Mouse (Mus musculus): Measurements from ENCODE around the gene Smim24. TPM values are rescaled to one million over a fixed set of nuclear protein-coding genes. Genes with fewer than 3 reads are reported as not detected.

Smim24 gene
- polyA plus RNA-seq, 1 experiment from 2014 or later = 1.4 TPM

DNA sequence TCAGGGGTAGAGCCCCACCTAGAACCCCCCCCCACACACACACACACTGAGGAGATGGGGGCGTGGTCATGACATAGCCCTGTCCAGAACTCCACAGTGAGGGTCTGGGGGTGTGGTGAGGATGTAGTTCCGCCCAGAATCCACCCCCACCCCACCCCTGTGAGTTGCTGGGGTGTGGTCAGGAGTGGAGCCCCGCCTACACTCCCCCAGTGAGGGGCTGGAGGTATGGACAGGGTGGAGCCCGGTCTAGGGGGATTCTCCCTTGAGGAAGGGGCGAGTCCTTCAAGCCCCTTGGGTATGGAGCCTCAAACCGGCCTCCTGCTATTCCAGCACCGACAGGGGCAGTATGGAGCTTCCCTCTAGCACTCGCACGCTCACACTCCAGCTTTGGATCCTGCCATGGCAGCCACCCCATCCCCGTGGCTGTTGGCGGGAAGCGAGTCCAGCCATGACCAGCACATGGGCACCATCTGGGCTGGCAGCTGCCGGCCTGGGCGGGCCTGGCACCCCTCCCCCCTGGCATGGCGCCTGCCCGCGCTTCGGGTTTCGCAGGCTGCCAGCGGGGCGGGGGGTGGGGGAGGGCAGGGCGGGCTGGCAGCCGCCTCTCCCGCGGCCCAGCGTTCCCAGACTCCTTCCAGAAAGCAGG is 23.9 kb downstream of the Smim24 start:
- H3K36me3 ChIP-seq (replicated peaks) = no peaks in the 10 kb centered on the region
- H3K4me2 ChIP-seq = peak overlapping the region; percentile 40
- H3K27me3 ChIP-seq (replicated peaks) = no peaks in the 10 kb centered on the region
- H3K9ac ChIP-seq = no peak overlapping the region; the same call in 1 of the 2 replicates
- whole genome bisulfite sequencing = 5% methylated on average over 25 of the region's 26 CpGs
- no peaks in the 10 kb centered on the region for H3K9me3 ChIP-seq
- peak overlapping the region; percentile 59 for H3K27ac ChIP-seq
- peak; percentile 51 for ATAC-seq (replicated peaks)
- H3K4me3 ChIP-seq = peak overlapping the region; percentile 12; the same call in 1 of the 2 replicates
- H3K4me1 ChIP-seq = peaks cover 44% of the 10 kb centered on the region

DNA sequence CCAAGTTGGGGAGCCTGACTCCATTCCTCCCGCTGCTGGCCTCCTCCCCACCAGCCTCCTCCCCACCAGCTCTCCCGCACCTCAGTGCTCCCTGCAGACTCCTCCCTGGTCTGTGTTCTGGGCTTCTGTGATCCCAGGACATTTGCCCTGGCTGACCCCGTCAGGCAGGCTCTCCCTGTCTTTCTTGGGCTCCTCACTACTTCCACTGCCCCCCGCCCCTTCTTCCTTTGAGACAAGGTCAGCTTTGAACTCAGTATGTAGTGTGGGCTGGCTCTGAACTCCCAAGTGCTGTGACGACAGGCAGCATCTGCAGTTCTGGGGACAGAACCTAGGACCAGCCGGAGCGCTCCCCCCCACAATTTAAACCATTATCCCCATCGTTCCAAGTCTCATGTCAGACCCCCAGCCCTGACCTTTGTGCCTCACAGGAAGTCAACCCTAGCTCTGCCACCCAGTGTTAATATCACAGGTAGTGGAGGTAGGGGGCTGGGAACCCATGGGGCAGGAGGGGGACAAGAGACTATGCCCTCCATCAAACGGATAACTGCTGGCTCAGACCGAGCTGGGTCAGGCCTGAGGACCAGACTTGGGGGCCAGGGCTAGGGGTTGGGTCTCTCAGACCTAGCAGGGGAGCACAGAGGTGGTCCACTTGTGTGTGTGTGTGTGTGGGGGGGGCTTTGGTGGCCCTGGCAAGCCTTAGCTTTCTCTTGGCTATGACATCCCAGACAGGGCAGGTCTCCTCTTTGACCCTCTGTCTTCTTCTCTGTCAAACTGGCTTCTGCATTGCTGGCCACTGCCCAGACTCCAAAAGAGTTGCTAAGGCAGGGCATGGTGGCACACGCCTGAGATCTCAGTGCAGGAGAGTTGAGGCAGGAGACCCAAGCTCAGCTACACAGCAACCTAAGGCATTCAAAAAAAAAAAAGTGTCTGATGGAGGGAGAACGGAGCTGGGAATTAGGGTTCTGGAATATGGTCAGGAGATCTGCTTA is 24.7 kb downstream of the Smim24 start:
- Histone ChIP-seq H3K4me2 (peak overlapping the region; percentile 40), H3K36me3 (replicated peaks) (no peaks in the 10 kb centered on the region), H3K4me1 (peaks cover 35% of the 10 kb centered on the region), H3K27ac (peak overlapping the region; percentile 59), H3K9me3 (no peaks in the 10 kb centered on the region), H3K27me3 (replicated peaks) (no peaks in the 10 kb centered on the region), H3K4me3 (peak overlapping the region; percentile 12; the same call in 1 of the 2 replicates), H3K9ac (no peak overlapping the region)
- ATAC-seq (replicated peaks) = no peak; the same call in 1 of the 2 replicates
- WGBS = 49% methylated on average over 12 of the region's 12 CpGs

DNA sequence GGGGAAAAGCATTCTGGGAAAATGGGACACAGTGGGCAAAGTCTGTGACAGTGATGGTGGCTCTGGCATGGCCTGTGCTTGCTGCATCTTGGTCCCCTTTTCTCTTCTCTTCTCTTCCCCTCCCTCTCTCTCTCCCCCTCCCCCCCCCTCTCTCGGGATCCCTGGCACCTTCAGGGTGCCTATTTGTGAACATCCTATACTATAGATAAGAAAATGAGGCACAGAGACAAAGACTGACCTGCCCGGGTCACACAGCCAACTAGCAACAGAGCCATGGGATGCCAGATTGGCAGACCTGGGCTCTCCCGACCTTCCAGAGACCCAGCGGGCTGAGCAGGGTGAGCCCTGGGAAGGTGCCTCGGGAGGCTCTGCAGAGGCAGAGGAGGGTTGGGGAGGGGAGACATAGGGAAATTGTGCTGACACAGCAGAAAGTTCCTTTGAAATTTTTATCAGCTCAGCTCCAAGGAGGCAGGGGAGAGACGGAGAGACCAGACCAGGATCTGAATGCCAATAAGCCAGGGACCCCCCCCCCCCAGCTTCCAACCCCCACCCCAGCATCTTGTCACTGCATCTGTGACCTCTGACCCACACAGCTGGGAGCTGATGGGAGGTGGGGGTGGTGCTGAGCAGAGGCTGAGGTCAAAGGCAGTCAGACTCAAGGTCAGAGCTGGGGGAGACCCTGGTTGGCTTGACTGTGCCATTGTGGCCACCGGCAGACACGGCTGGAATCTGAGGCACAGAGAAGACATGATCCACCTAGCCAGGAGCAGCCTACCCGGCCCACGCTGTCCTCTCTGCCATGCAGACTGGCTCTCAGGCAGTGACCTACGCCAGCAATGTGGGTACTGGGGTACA is 25.6 kb downstream of the Smim24 start:
- H3K9me3 ChIP-seq = no peaks in the 10 kb centered on the region
- no peak overlapping the region for H3K27ac ChIP-seq
- no peak for ATAC-seq (replicated peaks)
- H3K4me3 ChIP-seq = no peak overlapping the region
- H3K27me3 ChIP-seq (replicated peaks) = no peaks in the 10 kb centered on the region
- H3K4me2 ChIP-seq = no peak overlapping the region
- 50% methylated on average over 11 of the region's 11 CpGs for WGBS
- H3K9ac ChIP-seq = no peak overlapping the region
- peaks cover 34% of the 10 kb centered on the region for H3K4me1 ChIP-seq
- no peaks in the 10 kb centered on the region for H3K36me3 ChIP-seq (replicated peaks)

DNA sequence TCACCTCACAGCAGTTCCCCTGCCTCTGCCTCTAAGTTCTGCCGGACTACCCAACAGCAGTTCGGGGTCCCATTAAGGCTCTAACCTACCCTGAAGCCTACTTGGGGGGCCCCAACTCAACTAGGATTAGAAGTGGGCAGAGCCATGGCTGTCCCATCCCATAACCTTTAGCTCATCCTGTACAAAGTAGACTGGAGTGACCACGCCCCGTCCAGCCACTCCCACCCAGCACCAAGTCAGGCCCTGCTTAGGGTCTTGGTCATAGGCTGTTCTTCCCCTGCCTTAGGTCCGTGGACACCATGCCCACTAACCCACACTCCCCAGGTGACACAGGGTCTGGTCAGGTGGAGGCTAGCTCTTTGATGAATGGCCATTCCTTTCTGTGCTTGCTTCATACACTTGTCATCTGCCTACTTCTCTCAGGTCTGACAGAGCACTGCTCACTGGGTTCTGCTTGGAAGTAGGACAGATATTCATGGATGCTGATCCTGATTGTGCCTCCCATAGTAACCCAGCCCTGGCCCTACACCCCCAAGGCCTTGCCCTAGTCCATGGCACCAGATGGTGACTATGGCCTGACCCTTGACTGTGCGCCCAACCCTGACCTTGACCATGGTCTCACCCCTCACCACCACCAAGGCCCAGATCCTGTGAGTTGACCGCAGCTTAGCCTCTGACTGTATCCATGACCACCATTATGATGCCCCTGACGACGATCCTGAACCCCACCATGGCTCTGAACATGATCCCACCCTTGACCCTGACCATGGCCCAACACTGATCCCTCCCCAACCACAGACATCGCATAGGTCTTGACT is 26.5 kb downstream of the Smim24 start:
- WGBS = 93% methylated on average over 10 of the region's 10 CpGs
- Histone ChIP-seq H3K4me2 (no peak overlapping the region), H3K4me1 (peaks cover 32% of the 10 kb centered on the region), H3K36me3 (replicated peaks) (no peaks in the 10 kb centered on the region), H3K4me3 (no peak overlapping the region), H3K27me3 (replicated peaks) (no peaks in the 10 kb centered on the region), H3K9ac (no peak overlapping the region), H3K9me3 (no peaks in the 10 kb centered on the region), H3K27ac (no peak overlapping the region)
- ATAC-seq (replicated peaks) = no peak

DNA sequence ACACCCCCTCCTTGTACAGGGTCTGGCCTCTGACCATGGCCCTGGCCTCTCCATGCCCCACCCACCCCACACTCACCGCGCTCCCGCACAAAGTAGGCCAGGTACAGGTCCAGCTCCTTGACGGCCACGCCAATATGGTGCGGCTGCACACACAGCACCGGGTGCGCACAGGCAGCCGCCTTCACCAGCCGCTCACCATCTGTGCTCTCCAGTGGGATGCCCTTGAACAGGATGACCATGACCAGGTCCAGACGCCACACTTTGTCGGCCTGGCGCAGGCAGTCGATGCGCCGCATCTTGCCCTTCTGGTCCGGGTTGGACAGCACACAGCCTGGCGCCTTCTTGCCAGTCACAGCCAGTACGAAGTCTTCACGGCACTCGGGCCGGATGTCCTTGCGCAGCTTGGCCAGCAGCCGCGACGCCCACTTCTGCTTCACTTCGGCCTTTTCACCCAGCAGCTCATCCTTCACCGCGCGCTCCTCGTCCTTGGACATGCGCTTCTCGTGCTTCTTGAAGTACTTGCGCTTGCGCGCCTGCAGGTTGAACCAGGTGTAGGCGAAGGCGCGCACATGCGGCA is 27.4 kb downstream of the Smim24 start:
- Histone ChIP-seq H3K9me3 (no peaks in the 10 kb centered on the region), H3K4me3 (no peak overlapping the region), H3K27ac (no peak overlapping the region), H3K27me3 (replicated peaks) (no peaks in the 10 kb centered on the region; the same call in 1 of the 2 replicates), H3K9ac (no peak overlapping the region), H3K36me3 (replicated peaks) (no peaks in the 10 kb centered on the region), H3K4me1 (peaks cover 39% of the 10 kb centered on the region), H3K4me2 (no peak overlapping the region)
- WGBS = 87% methylated on average over 40 of the region's 40 CpGs
- no peak for ATAC-seq (replicated peaks)

DNA sequence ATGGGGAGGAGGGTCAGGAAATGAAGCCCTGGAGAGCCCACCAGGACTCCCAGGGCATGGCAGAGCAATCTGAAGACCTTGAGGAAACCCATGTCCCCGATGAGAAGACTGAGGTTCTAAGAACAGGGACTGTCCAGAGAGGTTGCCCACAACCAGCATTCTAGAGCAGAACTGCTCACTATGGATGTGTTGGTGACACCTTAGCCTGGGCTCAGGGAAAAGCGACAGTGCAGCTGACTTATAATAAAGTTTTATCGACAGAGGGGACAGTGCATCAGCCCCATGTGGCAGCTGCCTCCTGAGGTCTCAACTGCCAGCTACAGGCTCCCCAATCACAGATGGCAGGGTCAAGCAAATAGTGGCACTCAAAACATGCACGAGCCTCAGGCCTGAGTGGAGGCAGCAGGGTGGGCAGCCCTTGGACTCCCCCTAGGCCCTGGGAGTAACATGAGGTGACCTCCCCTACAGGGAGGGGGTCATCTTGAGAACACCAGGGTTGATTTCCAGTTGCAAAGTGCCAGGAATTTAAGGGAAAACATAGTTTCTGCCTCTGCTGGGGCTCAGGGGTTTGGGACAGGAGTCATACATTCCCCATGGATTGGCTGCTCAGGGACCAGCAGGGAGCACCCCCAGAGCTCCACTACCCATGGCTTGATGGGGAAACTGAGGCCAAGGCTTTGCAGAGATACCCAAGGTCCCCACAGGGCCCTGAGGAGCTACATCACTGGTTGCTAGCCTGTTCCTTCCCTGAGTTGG is 28.4 kb downstream of the Smim24 start:
- no peak overlapping the region for H3K4me3 ChIP-seq
- H3K27me3 ChIP-seq (replicated peaks) = no peaks in the 10 kb centered on the region; the same call in none of the 2 replicates
- peaks cover 48% of the 10 kb centered on the region for H3K4me1 ChIP-seq
- 78% methylated on average over 4 of the region's 4 CpGs for WGBS
- no peak overlapping the region for H3K9ac ChIP-seq
- H3K27ac ChIP-seq = no peak overlapping the region
- no peak overlapping the region for H3K4me2 ChIP-seq
- ATAC-seq (replicated peaks) = no peak
- H3K36me3 ChIP-seq (replicated peaks) = no peaks in the 10 kb centered on the region
- no peaks in the 10 kb centered on the region for H3K9me3 ChIP-seq

DNA sequence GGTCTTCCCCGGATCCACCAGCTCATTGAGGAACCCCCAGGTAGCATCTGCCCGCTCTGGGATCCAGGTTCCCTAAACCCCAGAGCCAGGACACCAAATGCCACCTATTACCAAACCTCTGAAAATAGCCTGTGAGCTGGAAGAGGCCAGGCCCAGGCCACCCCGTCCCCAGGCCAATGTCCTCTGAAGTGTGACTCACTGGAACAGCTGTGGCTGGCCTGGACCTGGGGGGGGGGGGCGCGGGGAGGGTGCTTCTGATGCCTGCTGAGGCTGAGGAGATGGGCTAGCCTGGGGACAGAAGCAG is 28.9 kb downstream of the Smim24 start:
- Histone ChIP-seq H3K27me3 (replicated peaks) (no peaks in the 10 kb centered on the region; the same call in none of the 2 replicates), H3K4me1 (peaks cover 48% of the 10 kb centered on the region), H3K9ac (no peak overlapping the region), H3K27ac (no peak overlapping the region), H3K4me3 (no peak overlapping the region), H3K9me3 (no peaks in the 10 kb centered on the region), H3K4me2 (no peak overlapping the region), H3K36me3 (replicated peaks) (no peaks in the 10 kb centered on the region)
- no peak for ATAC-seq (replicated peaks)
- 81% methylated on average over 5 of the region's 5 CpGs for WGBS

DNA sequence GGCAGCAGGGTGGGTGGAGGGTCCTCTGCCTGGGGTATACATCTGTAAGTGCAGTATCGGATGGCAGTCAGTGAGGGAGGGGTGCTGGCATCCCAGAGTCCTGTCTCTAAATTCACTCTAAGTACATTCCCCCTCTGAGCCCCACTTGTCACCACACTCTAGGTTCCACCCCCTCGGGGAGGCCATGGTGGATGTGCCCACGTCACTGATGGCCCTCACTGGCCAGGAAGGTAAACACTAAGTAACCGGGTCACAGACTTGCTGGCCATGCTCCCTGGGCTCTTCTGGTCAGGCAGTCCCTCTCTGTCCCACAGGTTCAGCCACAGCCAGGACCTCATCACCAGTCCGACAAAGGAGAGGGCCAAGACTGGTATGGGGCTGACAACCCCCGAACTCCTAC is 29.3 kb downstream of the Smim24 start:
- WGBS = 85% methylated on average over 6 of the region's 6 CpGs
- Histone ChIP-seq H3K36me3 (replicated peaks) (no peaks in the 10 kb centered on the region), H3K9ac (no peak overlapping the region), H3K4me3 (no peak overlapping the region), H3K9me3 (no peaks in the 10 kb centered on the region), H3K27me3 (replicated peaks) (peaks cover under 1% of the 10 kb centered on the region), H3K4me2 (no peak overlapping the region), H3K27ac (no peak overlapping the region), H3K4me1 (peaks cover 48% of the 10 kb centered on the region)
- ATAC-seq (replicated peaks) = no peak

DNA sequence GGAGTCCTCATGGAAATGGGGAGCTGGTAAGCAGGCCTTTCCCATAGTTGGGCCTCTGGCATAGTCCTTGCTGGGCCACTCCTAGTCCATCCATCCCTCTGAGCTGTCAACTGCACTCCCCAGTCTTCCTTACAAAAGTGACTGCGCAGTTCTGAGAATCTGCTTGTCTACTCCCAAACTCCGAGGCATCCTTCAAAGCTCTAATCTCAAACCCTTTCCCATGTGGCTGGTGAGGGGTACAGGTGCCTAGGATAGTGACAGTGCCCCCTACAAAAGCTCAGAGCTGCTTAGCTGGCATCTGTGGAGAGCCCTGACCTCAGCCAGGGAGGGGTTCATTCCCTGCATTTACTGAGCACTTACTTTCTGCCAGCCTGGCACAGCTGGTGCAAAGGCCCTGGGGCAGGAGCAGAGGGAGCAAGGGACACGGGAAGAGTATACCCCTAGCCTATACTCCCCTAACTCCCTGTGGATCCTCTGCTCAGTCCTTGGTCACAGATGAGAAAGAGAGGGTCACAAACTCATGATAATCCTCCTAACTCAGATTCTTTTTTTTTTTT is 29.9 kb downstream of the Smim24 start:
- no peak overlapping the region for H3K27ac ChIP-seq
- WGBS = 79% methylated on average over 3 of the region's 3 CpGs
- peaks cover 46% of the 10 kb centered on the region for H3K4me1 ChIP-seq
- no peak for ATAC-seq (replicated peaks)
- no peak overlapping the region for H3K9ac ChIP-seq
- no peaks in the 10 kb centered on the region for H3K9me3 ChIP-seq
- H3K27me3 ChIP-seq (replicated peaks) = peaks cover 4% of the 10 kb centered on the region
- H3K36me3 ChIP-seq (replicated peaks) = no peaks in the 10 kb centered on the region
- no peak overlapping the region for H3K4me3 ChIP-seq
- H3K4me2 ChIP-seq = no peak overlapping the region

DNA sequence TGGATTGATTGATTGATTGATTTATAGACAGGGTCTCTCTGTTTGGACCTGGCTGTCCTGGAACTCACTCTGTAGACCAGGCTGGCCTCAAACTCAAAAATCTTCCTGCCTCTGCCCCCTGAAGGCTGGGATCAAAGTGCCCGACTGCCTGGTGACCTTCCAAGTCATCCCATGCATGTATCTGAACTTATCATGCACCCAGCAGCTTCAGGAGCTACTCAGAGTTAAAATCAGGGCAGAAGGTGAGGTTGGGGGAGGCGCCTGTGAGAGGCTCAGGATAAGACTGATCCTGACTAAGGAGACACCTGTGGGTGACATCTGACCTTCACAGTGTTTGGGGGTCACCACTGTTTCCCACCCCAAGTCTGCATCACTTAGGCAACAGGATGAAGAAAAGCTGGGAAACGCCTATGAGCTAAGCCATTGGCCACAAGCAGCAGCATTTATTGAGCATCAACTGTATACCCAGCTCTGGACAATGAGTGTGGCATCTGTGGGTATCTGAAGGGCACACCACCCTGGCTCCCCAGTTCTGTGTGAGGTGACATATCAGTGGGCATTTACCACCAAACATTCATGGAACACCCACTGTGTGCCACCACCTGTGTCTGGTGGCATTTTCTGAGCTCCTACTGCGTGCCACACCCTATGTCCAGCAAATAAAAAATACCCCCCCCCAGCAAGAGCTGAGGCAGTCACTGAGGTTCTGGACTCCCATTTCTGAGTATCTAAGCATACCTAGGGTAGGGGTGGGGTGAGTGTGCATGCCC is 30.8 kb downstream of the Smim24 start:
- H3K36me3 ChIP-seq (replicated peaks) = no peaks in the 10 kb centered on the region
- no peak overlapping the region for H3K27ac ChIP-seq
- 76% methylated on average over 4 of the region's 4 CpGs for WGBS
- no peak overlapping the region for H3K9ac ChIP-seq
- peaks cover 40% of the 10 kb centered on the region for H3K4me1 ChIP-seq
- ATAC-seq (replicated peaks) = no peak
- H3K9me3 ChIP-seq = no peaks in the 10 kb centered on the region
- H3K4me2 ChIP-seq = no peak overlapping the region
- H3K27me3 ChIP-seq (replicated peaks) = peaks cover 4% of the 10 kb centered on the region
- no peak overlapping the region for H3K4me3 ChIP-seq
